Mouse (Mus musculus): ENCODE results near the gene Ptpn18. TPM values are rescaled to one million over a fixed set of nuclear protein-coding genes. Genes with fewer than 3 reads are reported as not detected.

The Ptpn18 gene
- polyA plus RNA-seq (2014; fragmentation: Nextera tagmentation; extraction: Ambion mirVana), result 3.0 and 4.0 TPM in 2 replicates

GRCm38 (mm10) chr1:34459284-34460060 lies at the start of gene Ptpn18:
Ptpn18 (plus strand) TSS chr1:34459762.
- Histone ChIP-seq H3K9ac (replicated peaks; ENCODE audit: low read length) (peak within 1 kb of the TSS; percentile 34), H3K36me3 (ENCODE audit: control insufficient read depth, insufficient read depth, low read length) (no peaks in the 10 kb centered on the region), H3K9me3 (ENCODE audit: control insufficient read depth, low read length) (no peaks in the 10 kb centered on the region), H3K27me3 (ENCODE audit: control insufficient read depth, insufficient read depth, low read length) (peaks cover 24% of the 10 kb centered on the region), H3K27ac (replicated peaks; ENCODE audit: low read depth, low read length) (no peak within 1 kb of the TSS), H3K4me1 (ENCODE audit: control insufficient read depth, insufficient read depth, low read length) (peaks cover 3% of the 10 kb centered on the region; the same call in 1 of the 2 replicates), H3K4me2 (ENCODE audit: low read length) (peak within 1 kb of the TSS; percentile 91), H3K4me3 (replicated peaks; ENCODE audit: low read depth, low read length) (peak within 1 kb of the TSS; percentile 52)
- DNase-seq, result peak; percentile 93
- under 1% methylated on average over 48 of the region's 48 CpGs for WGBS
- peak; percentile 91 for ATAC-seq (ENCODE audit: low FRiP score, low TSS enrichment)

DNA sequence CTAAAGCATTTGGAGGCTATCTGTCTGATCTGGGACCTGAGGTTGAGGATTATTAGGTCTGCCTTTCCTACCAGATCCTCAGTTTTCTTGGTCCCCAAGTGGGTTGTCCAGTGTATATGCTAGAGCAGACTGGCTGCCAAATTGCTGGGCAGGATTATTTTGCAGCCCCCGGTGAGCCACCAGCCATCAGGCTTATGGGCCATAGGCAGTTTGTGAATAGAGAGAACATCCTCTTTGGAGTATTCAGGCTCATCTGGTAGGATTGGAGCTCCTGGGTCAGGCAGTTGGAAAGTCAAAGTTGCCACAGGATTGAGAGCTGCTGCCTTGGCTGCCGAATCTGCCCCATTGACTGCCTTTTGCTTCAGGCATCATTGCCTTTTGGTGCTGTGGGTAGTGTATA lies 31.1 kb upstream of the Ptpn18 start:
- DNase-seq, result no peak
- 97% methylated on average over 2 of the region's 2 CpGs for WGBS
- no peak for ATAC-seq (ENCODE audit: low FRiP score, low TSS enrichment)
- Histone ChIP-seq H3K4me3 (replicated peaks; ENCODE audit: low read depth, low read length) (no peak overlapping the region), H3K4me2 (ENCODE audit: low read length) (no peak overlapping the region), H3K4me1 (ENCODE audit: control insufficient read depth, insufficient read depth, low read length) (peaks cover 7% of the 10 kb centered on the region; the same call in 1 of the 2 replicates), H3K9me3 (ENCODE audit: control insufficient read depth, low read length) (peaks cover 24% of the 10 kb centered on the region), H3K27me3 (ENCODE audit: control insufficient read depth, insufficient read depth, low read length) (no peaks in the 10 kb centered on the region), H3K9ac (replicated peaks; ENCODE audit: low read length) (no peak overlapping the region), H3K27ac (replicated peaks; ENCODE audit: low read depth, low read length) (no peak overlapping the region), H3K36me3 (ENCODE audit: control insufficient read depth, insufficient read depth, low read length) (no peaks in the 10 kb centered on the region)

GRCm38 (mm10) chr1:34429281-34429680 lies 30.3 kb upstream of the Ptpn18 start:
- H3K4me2 ChIP-seq (ENCODE audit: low read length), result no peak overlapping the region
- no peak overlapping the region for H3K27ac ChIP-seq (replicated peaks; ENCODE audit: low read depth, low read length)
- H3K36me3 ChIP-seq (ENCODE audit: control insufficient read depth, insufficient read depth, low read length), result no peaks in the 10 kb centered on the region
- peaks cover 7% of the 10 kb centered on the region; the same call in 1 of the 2 replicates for H3K4me1 ChIP-seq (ENCODE audit: control insufficient read depth, insufficient read depth, low read length)
- WGBS, result 93% methylated on average over 4 of the region's 4 CpGs
- H3K9ac ChIP-seq (replicated peaks; ENCODE audit: low read length), result no peak overlapping the region
- H3K4me3 ChIP-seq (replicated peaks; ENCODE audit: low read depth, low read length), result no peak overlapping the region
- peaks cover 24% of the 10 kb centered on the region for H3K9me3 ChIP-seq (ENCODE audit: control insufficient read depth, low read length)
- H3K27me3 ChIP-seq (ENCODE audit: control insufficient read depth, insufficient read depth, low read length), result no peaks in the 10 kb centered on the region
- DNase-seq (no peak), ATAC-seq (ENCODE audit: low FRiP score, low TSS enrichment) (no peak)

DNA sequence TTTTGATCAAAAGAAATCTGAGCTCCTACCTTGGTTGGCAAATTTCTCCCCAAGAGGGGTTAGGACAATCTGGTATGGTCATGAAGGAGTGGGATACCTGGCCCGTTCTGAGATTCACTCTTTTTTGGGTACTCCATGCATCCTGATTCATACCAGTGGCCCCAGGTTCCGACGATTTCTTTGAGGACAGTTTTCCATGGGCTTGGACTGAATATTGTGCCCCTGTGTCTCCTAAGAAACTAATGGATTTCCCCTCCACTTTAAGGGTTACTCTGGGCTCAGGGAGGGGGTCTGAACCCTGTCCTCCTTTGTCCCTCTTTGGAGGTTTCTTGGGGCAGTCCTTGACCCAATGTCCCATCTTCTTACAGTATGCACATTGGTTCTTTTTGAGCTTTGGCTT lies 28.6 kb upstream of the Ptpn18 start:
- H3K4me3 ChIP-seq (replicated peaks; ENCODE audit: low read depth, low read length), result no peak overlapping the region
- H3K27me3 ChIP-seq (ENCODE audit: control insufficient read depth, insufficient read depth, low read length), result no peaks in the 10 kb centered on the region
- WGBS, result 96% methylated on average over 3 of the region's 3 CpGs
- H3K9ac ChIP-seq (replicated peaks; ENCODE audit: low read length), result no peak overlapping the region
- H3K4me1 ChIP-seq (ENCODE audit: control insufficient read depth, insufficient read depth, low read length), result peaks cover 7% of the 10 kb centered on the region; the same call in 1 of the 2 replicates
- ATAC-seq (ENCODE audit: low FRiP score, low TSS enrichment) (no peak), DNase-seq (no peak)
- H3K36me3 ChIP-seq (ENCODE audit: control insufficient read depth, insufficient read depth, low read length), result no peaks in the 10 kb centered on the region
- peaks cover 24% of the 10 kb centered on the region for H3K9me3 ChIP-seq (ENCODE audit: control insufficient read depth, low read length)
- no peak overlapping the region for H3K27ac ChIP-seq (replicated peaks; ENCODE audit: low read depth, low read length)
- H3K4me2 ChIP-seq (ENCODE audit: low read length), result no peak overlapping the region

DNA sequence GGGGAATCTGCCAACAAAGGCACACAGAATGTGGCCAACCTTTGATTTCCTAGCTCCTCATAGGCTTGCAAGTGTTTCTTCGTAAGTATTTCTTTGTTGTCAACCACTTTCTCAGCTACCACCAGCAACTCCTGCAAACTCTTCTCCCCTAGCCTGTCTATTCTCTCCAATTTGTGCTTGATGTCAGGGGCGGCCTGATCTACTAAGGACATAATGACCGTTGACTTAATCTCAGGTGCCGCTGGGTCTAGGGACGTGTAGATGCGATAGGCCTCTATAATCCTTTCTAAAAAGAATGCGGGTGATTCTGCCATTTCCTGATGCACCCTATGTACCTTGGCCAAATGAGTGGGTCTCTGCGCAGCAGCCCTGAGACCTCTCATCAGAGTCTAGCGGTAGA lies 28.1 kb upstream of the Ptpn18 start:
- Histone ChIP-seq H3K36me3 (ENCODE audit: control insufficient read depth, insufficient read depth, low read length) (no peaks in the 10 kb centered on the region), H3K4me3 (replicated peaks; ENCODE audit: low read depth, low read length) (no peak overlapping the region), H3K27me3 (ENCODE audit: control insufficient read depth, insufficient read depth, low read length) (no peaks in the 10 kb centered on the region), H3K4me1 (ENCODE audit: control insufficient read depth, insufficient read depth, low read length) (peaks cover 7% of the 10 kb centered on the region; the same call in 1 of the 2 replicates), H3K9ac (replicated peaks; ENCODE audit: low read length) (no peak overlapping the region), H3K9me3 (ENCODE audit: control insufficient read depth, low read length) (peaks cover 24% of the 10 kb centered on the region), H3K27ac (replicated peaks; ENCODE audit: low read depth, low read length) (no peak overlapping the region), H3K4me2 (ENCODE audit: low read length) (no peak overlapping the region)
- no peak for DNase-seq
- 96% methylated on average over 9 of the region's 9 CpGs for WGBS
- no peak for ATAC-seq (ENCODE audit: low FRiP score, low TSS enrichment)

GRCm38 (mm10) chr1:34432411-34432775 lies 27.2 kb upstream of the Ptpn18 start:
- Histone ChIP-seq H3K4me3 (replicated peaks; ENCODE audit: low read depth, low read length) (peak overlapping the region; percentile 49), H3K9me3 (ENCODE audit: control insufficient read depth, low read length) (peaks cover 21% of the 10 kb centered on the region), H3K4me2 (ENCODE audit: low read length) (peak overlapping the region; percentile 75), H3K27me3 (ENCODE audit: control insufficient read depth, insufficient read depth, low read length) (no peaks in the 10 kb centered on the region), H3K27ac (replicated peaks; ENCODE audit: low read depth, low read length) (peak overlapping the region; percentile 81), H3K36me3 (ENCODE audit: control insufficient read depth, insufficient read depth, low read length) (0 out of 2 replicates have a peak, but pooled peaks cover 2% of the 10 kb centered on the region), H3K9ac (replicated peaks; ENCODE audit: low read length) (peak overlapping the region; percentile 66), H3K4me1 (ENCODE audit: control insufficient read depth, insufficient read depth, low read length) (peaks cover 7% of the 10 kb centered on the region; the same call in 1 of the 2 replicates)
- WGBS, result 25% methylated on average over 13 of the region's 13 CpGs
- peak; percentile 65 for DNase-seq
- no peak for ATAC-seq (ENCODE audit: low FRiP score, low TSS enrichment)

DNA sequence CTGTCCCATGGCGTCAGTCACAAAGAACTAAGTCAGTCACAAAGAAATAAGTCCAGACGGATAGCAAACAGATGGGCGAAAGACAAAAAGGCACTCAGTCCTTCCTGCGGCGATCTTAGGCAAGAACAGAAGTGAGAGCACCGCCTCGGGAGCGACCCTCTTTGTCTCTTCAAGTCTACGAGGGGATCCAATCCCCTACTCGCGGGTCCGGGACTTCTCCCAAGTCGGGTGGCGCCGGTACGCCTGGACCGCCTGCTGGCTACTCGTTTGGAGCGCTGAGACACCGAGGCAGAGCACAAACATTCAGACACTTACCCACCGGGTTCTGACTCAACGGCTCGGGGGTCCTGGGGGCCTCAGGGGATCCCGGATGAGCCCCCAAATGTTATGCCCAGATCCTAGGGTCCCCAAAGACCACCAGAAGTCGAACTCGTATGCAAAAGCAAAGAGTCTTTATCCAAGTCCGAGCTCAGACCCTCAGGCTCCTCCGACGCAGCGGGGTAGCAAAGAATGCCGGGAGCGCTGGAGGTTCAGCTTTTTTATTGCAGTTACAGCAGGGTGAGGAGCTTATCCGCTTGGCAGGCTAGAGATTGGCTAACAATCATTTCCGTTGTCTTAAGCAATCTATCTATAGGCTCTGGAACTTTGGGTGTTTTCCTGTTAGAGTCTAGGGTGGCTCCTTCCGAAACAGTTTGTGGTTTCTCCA lies 26.6 kb upstream of the Ptpn18 start:
- peak overlapping the region; percentile 75 for H3K4me2 ChIP-seq (ENCODE audit: low read length)
- H3K4me3 ChIP-seq (replicated peaks; ENCODE audit: low read depth, low read length), result peak overlapping the region; percentile 49
- H3K36me3 ChIP-seq (ENCODE audit: control insufficient read depth, insufficient read depth, low read length), result 0 out of 2 replicates have a peak, but pooled peaks cover 2% of the 10 kb centered on the region
- H3K9me3 ChIP-seq (ENCODE audit: control insufficient read depth, low read length), result peaks cover 20% of the 10 kb centered on the region
- peak overlapping the region; percentile 66 for H3K9ac ChIP-seq (replicated peaks; ENCODE audit: low read length)
- H3K27ac ChIP-seq (replicated peaks; ENCODE audit: low read depth, low read length), result peak overlapping the region; percentile 81
- no peaks in the 10 kb centered on the region for H3K27me3 ChIP-seq (ENCODE audit: control insufficient read depth, insufficient read depth, low read length)
- H3K4me1 ChIP-seq (ENCODE audit: control insufficient read depth, insufficient read depth, low read length), result peaks cover 7% of the 10 kb centered on the region; the same call in 1 of the 2 replicates
- ATAC-seq (ENCODE audit: low FRiP score, low TSS enrichment) (peak; percentile 25; the same call in 1 of the 2 replicates), DNase-seq (peak; percentile 82)
- 4% methylated on average over 35 of the region's 35 CpGs for WGBS

DNA sequence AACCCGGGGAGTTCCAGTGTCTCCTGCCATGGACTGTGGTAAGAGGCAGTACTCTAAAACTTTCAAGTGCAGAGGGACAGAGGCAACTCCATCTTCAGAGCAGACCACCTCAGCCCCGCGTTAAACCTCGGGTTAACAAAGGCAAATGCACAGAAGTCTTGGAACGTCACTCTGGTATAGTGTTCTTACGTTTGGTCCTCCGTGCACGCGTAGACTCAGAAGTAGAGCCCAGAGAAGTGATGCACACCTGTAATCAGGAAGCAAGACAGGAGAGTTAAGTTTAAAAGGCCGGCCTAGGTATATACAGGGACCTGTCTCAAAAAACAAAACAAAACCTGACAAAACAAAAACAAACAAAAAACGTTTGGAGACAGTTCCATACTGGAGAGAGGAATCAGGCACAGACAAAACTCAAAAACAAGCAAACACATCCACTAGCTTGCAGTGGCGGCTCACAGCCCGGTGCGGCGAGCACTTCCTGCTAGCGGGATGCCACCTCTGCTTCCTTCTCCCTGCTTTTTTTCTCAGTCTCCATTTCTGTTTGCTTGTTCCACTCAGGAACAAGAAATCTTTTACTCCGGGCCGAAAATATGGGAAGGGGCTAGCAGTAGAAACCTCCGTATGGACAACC lies 25.6 kb upstream of the Ptpn18 start:
- Histone ChIP-seq H3K27ac (replicated peaks; ENCODE audit: low read depth, low read length) (peak overlapping the region; percentile 32; the same call in 1 of the 2 replicates), H3K4me1 (ENCODE audit: control insufficient read depth, insufficient read depth, low read length) (peaks cover 13% of the 10 kb centered on the region), H3K36me3 (ENCODE audit: control insufficient read depth, insufficient read depth, low read length) (0 out of 2 replicates have a peak, but pooled peaks cover 2% of the 10 kb centered on the region), H3K4me2 (ENCODE audit: low read length) (peak overlapping the region; percentile 75), H3K27me3 (ENCODE audit: control insufficient read depth, insufficient read depth, low read length) (no peaks in the 10 kb centered on the region), H3K9me3 (ENCODE audit: control insufficient read depth, low read length) (peaks cover 17% of the 10 kb centered on the region), H3K9ac (replicated peaks; ENCODE audit: low read length) (peak overlapping the region; percentile 39; the same call in 1 of the 2 replicates), H3K4me3 (replicated peaks; ENCODE audit: low read depth, low read length) (peak overlapping the region; percentile 54)
- no peak for ATAC-seq (ENCODE audit: low FRiP score, low TSS enrichment)
- peak; percentile 66 for DNase-seq
- 6% methylated on average over 19 of the region's 19 CpGs for WGBS
